ENCODE assay signal across 15 mouse cellular contexts in genomic region chr5:150294306-150294705, GRCm38 (mm10).
DNase-seq lines count a peak whose midpoint lies in the region; ATAC-seq and TF ChIP-seq lines count a peak whose summit lies in the region.
"Had no signal": no experiment of that assay in that cellular context is flagged by ENCODE, and none has a peak within 500 bp of the region (broad histone marks: within the 10 kb centered on the region; RNA-seq: fewer than 3 reads in every experiment).

No protein-coding gene starts in this region.

- no peak overlapping the region for H3K4me3 ChIP-seq in embryonic facial prominence, embryonic 14.5 days (ENCODE audit: low read depth, low read length)
- no peak overlapping the region for H3K4me3 ChIP-seq in heart, embryonic 15.5 days
- H3K4me3 ChIP-seq in midbrain, postnatal 0 days (ENCODE audit: low read depth, low read length) = no peak overlapping the region
- H3K4me3 ChIP-seq: neural tube, embryonic 12.5 days had no signal

- ATAC-seq in embryonic facial prominence, embryonic 14.5 days (ENCODE audit: low read depth) = 0 out of 2 replicates have a peak, but pooled peaks have one; percentile 22
- ATAC-seq in heart, embryonic 15.5 days (replicated peaks; ENCODE audit: insufficient number of reproducible peaks, insufficient read depth, low FRiP score, low read depth) = no peak
- no peak for ATAC-seq in megakaryocyte-erythroid progenitor cell, adult 5-6 weeks (replicated peaks; ENCODE audit: low FRiP score, low TSS enrichment, poor library complexity, severe bottlenecking)
- no peak for ATAC-seq in midbrain, postnatal 0 days (ENCODE audit: low FRiP score)
- ATAC-seq: hindbrain, embryonic 16.5 days; liver, postnatal 0 days; Patski had no signal

- intact Hi-C loops in heart, postnatal 25 days (cut with DNase I) = loop anchor here (5.0 kb wide), 1 partner anchor 37 kb away; no protein-coding TSS in a partner anchor

- H3K36me3 ChIP-seq in embryonic facial prominence, embryonic 14.5 days (ENCODE audit: control insufficient read depth, insufficient read depth, low read length) = no peaks in the 10 kb centered on the region
- no peaks in the 10 kb centered on the region for H3K36me3 ChIP-seq in heart, embryonic 15.5 days
- no peaks in the 10 kb centered on the region for H3K36me3 ChIP-seq in midbrain, postnatal 0 days (ENCODE audit: insufficient read depth, low read length)
- H3K36me3 ChIP-seq: neural tube, embryonic 12.5 days had no signal

- 33% methylated on average over 11 of the region's 11 CpGs for WGBS in embryonic facial prominence, embryonic 14.5 days
- 37% methylated on average over 11 of the region's 11 CpGs for WGBS in heart, embryonic 15.5 days
- WGBS in midbrain, postnatal 0 days = 57% methylated on average over 11 of the region's 11 CpGs

- peaks cover 5% of the 10 kb centered on the region; the same call in 1 of the 2 replicates for H3K4me1 ChIP-seq in embryonic facial prominence, embryonic 14.5 days (ENCODE audit: control insufficient read depth, insufficient read depth, low read length)
- peaks cover 41% of the 10 kb centered on the region for H3K4me1 ChIP-seq in heart, embryonic 15.5 days (replicated peaks)
- H3K4me1 ChIP-seq in midbrain, postnatal 0 days (ENCODE audit: insufficient read depth, low read length) = no peaks in the 10 kb centered on the region

- H3K9ac ChIP-seq in embryonic facial prominence, embryonic 14.5 days (ENCODE audit: low read depth, low read length) = no peak overlapping the region
- 0 out of 2 replicates have a peak overlapping the region, but pooled peaks have one; percentile 16 for H3K9ac ChIP-seq in heart, embryonic 15.5 days
- H3K9ac ChIP-seq in midbrain, postnatal 0 days (replicated peaks; ENCODE audit: low read length, poor library complexity, severe bottlenecking) = no peak overlapping the region
- H3K9ac ChIP-seq: forebrain, postnatal 0 days; liver, postnatal 0 days; neural tube, embryonic 12.5 days had no signal

- H3K27me3 ChIP-seq in embryonic facial prominence, embryonic 14.5 days (replicated peaks; ENCODE audit: control insufficient read depth, insufficient read depth, low read length) = no peaks in the 10 kb centered on the region
- H3K27me3 ChIP-seq in heart, embryonic 15.5 days = no peaks in the 10 kb centered on the region
- no peaks in the 10 kb centered on the region for H3K27me3 ChIP-seq in midbrain, postnatal 0 days (ENCODE audit: insufficient read depth, low read length)
- H3K27me3 ChIP-seq: neural tube, embryonic 12.5 days; Patski had no signal

- peak; percentile 92 for DNase-seq in heart, adult 11 months
- no peak for DNase-seq in heart, postnatal 25 days (ENCODE audit: low spot score)
- DNase-seq in Muller cell, postnatal 12 days (ENCODE audit: inconsistent ontology term) = peak; percentile 13
- peak; percentile 44 for DNase-seq in embryonic facial prominence, embryonic 14.5 days (ENCODE audit: low spot score)
- DNase-seq in cerebellum, adult 11-12 months = no peak
- DNase-seq in midbrain, postnatal 0 days (ENCODE audit: low spot score) = no peak
- DNase-seq: cerebellum, adult 11 months; forebrain, postnatal 0 days; kidney, adult 8-10 months; liver, postnatal 0 days had no signal

- H3K27ac ChIP-seq in embryonic facial prominence, embryonic 14.5 days (replicated peaks; ENCODE audit: low read depth, low read length) = no peak overlapping the region
- H3K27ac ChIP-seq in heart, embryonic 15.5 days = peak overlapping the region; percentile 95
- H3K27ac ChIP-seq in midbrain, postnatal 0 days (ENCODE audit: low read depth, low read length) = no peak overlapping the region
- H3K27ac ChIP-seq: neural tube, embryonic 12.5 days had no signal

- H3K4me2 ChIP-seq in embryonic facial prominence, embryonic 14.5 days (ENCODE audit: low read depth, low read length) = no peak overlapping the region
- H3K4me2 ChIP-seq in heart, embryonic 15.5 days = peak overlapping the region; percentile 56
- H3K4me2 ChIP-seq in midbrain, postnatal 0 days (ENCODE audit: low read depth, low read length, poor library complexity, severe bottlenecking) = no peak overlapping the region
- H3K4me2 ChIP-seq: neural tube, embryonic 12.5 days had no signal

- no peak for TF ChIP-seq CTCF in midbrain, postnatal 0 days (IDR thresholded peaks at IDR 0.05)

- H3K9me3 ChIP-seq in embryonic facial prominence, embryonic 14.5 days (ENCODE audit: control insufficient read depth, low read length) = no peaks in the 10 kb centered on the region
- H3K9me3 ChIP-seq in heart, embryonic 15.5 days (replicated peaks) = no peaks in the 10 kb centered on the region
- no peaks in the 10 kb centered on the region for H3K9me3 ChIP-seq in midbrain, postnatal 0 days (ENCODE audit: low read length)
- H3K9me3 ChIP-seq: neural tube, embryonic 12.5 days had no signal

Comparison
In these comparisons a context has a peak if more than half of its experiments do, and no peak if none do; other contexts are left out.
1. DNase-seq: peak in heart, adult 11 months (single experiment), Muller cell, postnatal 12 days (single experiment) and embryonic facial prominence, embryonic 14.5 days (single experiment); none in heart, postnatal 25 days (single experiment), cerebellum, adult 11-12 months (single experiment) and midbrain, postnatal 0 days (single experiment).